Mouse (Mus musculus): Measurements from ENCODE around the gene Hnrnpf.

DNA sequence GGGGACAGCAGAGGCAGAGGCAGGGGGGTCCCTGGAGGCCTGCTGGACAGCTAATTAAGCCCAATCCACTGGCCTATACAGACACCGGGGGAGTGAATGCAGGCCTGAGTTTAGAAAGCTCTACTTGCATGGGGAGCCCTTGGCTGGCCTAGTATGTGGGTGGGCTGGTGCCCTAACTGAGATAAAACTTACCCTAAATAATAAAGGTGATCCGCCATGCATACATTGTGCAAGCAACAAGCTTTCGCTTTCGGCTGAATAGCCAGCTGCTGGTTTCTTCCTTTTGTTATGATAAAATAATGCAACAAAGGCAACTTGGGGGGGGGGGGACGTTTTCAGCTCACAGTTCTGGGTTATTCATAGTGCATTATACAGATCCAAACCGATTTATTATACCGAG, 18.9 kb upstream of the Hnrnpf start:
- TF ChIP-seq EP300 (IDR thresholded peaks at IDR 0.05) (no peak), CTCF (IDR thresholded peaks at IDR 0.05) (no peak)

All from lung, postnatal 0 days (tissue).